Mouse (Mus musculus) frontal cortex, postnatal 25 days (tissue): ENCODE measurements around the gene Esrp2.

Experiments used
- DNase-seq, 2 experiments: peaks; one replicate each; pipeline ENCODE4 v3.0.0; 2022; ENCODE audit warnings: low spot score in 2 of 2

Esrp2 gene

DNA sequence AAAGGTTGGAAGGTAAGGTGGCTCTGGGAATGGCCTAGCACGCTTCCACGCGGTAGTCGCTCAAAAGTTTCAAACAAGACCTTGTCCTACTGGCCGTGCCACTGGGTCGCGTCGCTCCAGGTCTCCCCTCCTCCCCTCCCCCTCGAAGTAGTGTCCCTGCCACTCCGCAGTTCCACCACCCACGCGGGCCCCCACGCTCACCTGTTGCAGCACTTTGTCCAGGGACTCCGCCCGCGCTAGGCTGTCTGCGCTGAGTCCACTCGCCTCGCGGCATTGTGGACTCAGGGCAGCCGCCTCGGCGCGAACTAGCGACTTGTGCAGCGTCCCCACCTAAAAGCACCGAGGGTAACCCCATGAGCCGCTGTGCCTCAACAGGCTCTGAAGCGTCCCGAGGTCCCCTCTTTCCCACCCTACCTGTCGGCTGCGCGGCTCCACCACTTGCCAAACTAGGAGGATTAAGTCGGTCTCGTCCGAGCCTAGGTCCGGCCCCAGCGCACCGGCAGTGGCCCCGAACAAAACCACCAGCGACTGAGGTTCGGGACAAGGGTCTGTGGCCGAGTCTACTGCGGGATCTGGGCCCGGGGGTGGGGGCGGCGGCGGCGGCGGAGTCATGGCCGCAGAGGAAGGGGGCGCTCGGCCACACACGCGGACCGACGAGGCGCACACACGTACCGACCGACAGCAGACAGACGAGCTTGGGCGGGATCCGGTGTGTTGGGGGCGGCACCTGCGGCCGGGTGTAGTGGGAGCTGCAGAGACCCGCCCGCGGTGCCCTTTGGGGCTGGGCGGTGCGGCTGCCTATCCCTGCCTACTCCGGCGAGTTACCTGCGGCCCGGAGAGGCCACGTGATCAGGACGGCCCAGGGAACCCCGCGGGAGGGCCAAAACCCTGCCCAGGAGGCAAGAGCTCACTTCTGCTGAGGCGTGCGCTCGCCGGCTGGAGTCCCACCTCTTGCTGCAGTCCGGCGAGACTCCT is at the start of gene Esrp2:
TSS of gene Esrp2 (minus strand) at position 819 of the 975 bp plus-strand sequence.
- DNase-seq = no peak

- DNase-seq = no peak
Observed at GRCm38 (mm10) chr8:106186394-106186793, 49.6 kb upstream of the Esrp2 start.

GRCm38 (mm10) chr8:106185628-106186270 is 49.0 kb upstream of the Esrp2 start:
- DNase-seq = no peak

- no peak for DNase-seq
Observed at GRCm38 (mm10) chr8:106178428-106178827, 41.7 kb upstream of the Esrp2 start.

- DNase-seq = no peak
Observed at GRCm38 (mm10) chr8:106177594-106177993, 40.8 kb upstream of the Esrp2 start.

- no peak for DNase-seq
Observed at GRCm38 (mm10) chr8:106176891-106177290, 40.1 kb upstream of the Esrp2 start.

DNA sequence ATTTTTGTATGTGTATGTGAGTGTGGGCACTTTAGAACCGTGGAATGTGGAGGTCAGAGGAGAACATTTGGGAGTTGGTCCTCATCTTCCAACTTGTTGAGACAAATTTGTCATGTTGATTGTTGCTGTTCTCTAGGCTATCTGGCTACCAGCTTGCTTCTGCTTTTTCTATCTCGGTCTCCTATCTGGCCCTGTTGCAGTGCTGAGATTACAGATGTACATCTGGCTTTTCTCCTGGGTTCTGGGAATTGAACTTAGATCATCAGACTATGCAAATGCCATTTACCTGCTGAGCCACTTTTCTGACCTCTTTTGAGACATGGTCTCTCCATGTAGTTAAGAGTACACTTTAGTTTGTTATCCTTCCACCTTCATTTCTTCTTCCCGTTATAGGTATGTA is 36.8 kb upstream of the Esrp2 start:
- DNase-seq = no peak

GRCm38 (mm10) chr8:106169934-106170480 is 33.2 kb upstream of the Esrp2 start:
- DNase-seq = no peak

DNA sequence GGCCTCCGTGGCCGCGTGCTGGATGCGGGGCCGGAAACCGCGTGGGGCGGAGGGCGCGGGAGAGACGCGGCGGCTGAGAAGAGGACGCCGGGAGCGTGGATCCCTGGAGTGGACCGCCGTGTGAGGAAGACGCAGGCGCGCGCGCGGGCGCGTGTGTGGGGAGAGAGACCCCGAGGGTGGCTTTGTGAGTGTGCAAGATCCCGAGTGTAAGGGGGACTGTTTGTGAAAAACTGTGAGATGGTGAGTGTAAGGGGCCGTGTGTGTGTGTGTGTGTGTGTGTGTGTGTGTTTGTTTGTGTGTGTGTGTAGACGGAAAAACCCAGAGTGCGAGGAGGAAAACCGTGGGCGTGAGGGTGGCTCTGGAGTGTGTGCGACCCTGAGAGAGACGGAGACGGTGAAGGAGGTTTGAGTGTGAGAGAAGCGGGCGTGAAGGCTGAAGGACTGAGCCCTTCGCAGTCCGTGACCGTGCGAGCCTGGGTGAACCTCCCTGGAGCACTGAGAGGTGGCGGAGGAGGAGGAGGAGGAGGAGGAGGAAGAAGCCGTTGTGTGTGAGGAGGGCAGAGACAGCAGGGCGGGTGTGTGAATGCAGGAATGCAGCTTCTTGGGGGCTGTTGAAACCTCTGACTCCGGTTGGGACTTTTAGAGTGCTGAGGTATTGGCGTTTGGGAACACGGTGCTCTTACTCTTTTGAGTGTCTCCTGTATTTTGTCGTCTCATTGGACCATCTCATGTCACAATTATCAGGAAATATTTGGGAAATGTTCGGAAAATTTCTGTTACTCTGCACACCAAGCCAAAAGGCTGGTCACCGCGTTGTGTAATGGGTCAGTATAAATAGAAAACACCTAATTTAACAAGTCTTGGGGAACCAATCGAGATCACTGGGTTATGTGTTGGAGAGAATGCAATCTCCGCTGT is 32.5 kb upstream of the Esrp2 start:
- peak in 1 of 2 experiments; percentile 17 for DNase-seq

GRCm38 (mm10) chr8:106168356-106169016 is 31.7 kb upstream of the Esrp2 start, which contains the start of gene Slc7a6:
Gene Slc7a6, plus strand, starts transcription at chr8:106168857.
- peak; percentile 79 to 81 for DNase-seq

GRCm38 (mm10) chr8:106165460-106165859 is 28.7 kb upstream of the Esrp2 start:
- peak; percentile 70 to 71 for DNase-seq

GRCm38 (mm10) chr8:106163251-106163650 is 26.5 kb upstream of the Esrp2 start:
- no peak for DNase-seq

- DNase-seq = no peak
Observed at GRCm38 (mm10) chr8:106159876-106160275, 23.1 kb upstream of the Esrp2 start.

DNA sequence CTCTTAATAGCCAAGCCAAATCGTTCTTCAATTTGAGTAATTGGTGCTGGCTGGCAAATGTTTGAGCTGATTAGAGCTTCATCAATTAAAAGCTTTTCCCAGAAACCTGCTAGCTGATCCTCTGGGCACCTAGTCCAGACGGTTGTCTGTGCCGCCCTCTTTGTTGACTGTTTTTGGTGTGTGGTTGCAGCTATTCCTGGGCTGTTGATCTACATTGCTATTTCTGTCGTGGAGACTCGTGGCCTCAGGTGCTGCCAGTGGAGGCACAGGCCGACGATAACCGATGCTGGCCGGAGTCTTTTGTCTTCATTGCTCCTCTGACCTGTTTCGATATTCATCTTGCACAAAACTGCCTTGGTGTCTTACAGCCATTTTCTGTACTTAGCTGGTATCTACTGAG is 21.6 kb upstream of the Esrp2 start:
- DNase-seq = no peak

- DNase-seq = no peak
Observed at GRCm38 (mm10) chr8:106157419-106157818, 20.6 kb upstream of the Esrp2 start.

GRCm38 (mm10) chr8:106152876-106153275 is 16.1 kb upstream of the Esrp2 start:
- DNase-seq = no peak

DNA sequence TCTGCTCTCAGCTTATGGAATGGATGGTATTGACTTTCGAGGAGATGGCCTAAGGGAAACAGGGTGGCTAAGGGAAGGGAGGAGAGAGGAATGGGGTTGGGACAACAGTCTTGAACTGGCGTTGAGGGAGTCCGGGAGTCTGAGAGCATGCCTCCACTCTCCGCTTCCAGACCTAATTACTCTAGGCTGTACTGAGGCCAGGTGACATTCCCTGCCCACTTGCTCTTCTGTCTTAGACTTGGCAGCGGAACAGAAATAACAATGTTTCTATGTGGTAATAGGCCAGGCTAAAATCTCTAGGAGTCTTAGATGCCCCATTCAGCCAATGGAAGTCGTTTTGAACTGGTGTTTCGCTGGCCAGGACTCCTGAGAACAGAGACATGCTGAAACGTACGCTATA is 14.3 kb upstream of the Esrp2 start:
- no peak for DNase-seq

GRCm38 (mm10) chr8:106150653-106151000 is 13.9 kb upstream of the Esrp2 start:
- no peak for DNase-seq

DNA sequence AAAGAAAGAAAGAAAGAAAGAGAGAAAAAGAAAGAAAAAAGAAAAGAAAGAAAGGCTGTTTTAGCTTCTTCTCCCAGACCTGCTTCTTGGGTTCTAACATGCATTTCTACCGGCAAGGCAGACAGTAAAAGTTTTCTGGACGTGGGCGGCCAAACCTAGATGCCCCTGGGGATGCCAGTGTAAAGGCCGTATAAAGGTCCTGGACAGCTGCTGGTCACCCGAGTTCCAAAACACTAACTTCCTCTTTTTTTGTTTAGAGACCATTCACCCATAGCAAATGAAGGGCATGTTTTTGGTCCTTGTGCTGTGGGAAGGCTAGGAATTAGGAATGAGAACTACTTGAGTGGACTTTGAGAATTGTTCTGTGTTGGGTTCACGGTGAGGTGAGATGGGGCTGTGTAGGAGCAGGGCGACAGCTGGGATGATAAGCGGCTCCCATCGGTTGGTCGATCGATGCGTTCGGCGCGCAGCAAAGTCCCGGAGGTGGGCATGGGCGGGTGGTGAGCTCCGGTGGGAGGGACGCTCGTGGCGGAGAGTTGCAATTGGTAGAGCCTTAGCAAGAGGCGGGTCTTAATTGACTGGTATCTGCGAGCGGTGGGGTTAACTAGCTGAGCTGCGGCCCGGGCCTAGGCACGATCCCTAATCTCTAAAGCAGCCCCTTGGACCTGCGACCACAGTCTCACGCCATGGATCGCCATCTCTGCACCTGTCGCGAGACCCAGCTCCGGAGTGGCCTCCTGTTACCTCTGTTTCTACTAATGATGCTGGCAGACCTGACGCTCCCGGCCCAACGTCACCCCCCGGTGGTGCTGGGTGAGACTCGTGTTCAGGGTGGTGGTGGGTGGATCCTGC is 13.3 kb upstream of the Esrp2 start, which contains the start of gene Pla2g15:
TSS of gene Pla2g15 (plus strand) at position 599 of the 852 bp plus-strand sequence.
- peak; percentile 87 to 89 for DNase-seq

- no peak for DNase-seq
Observed at GRCm38 (mm10) chr8:106149025-106149424, 12.3 kb upstream of the Esrp2 start.
